Comparison of ENCODE assay signal across 12 mouse cellular contexts in the genomic region with DNA sequence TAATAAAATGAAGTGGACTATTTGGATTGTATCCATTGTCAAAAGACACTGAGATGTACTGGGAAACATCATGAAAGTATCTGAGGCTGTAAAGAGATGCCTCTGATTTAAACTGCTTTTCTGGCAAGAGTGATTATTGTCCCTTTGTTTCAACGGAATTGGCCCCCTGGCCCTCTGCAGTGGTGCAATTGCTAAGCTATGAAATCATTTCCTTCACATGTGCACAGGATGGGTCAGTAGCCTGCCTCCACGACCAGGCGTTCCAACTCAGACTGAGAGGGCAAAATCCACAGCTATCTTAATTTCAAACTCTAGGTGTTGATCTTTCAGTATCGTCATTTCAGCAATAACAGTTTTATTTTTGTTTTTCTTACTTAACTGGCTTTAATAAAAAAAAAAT. TPM values are rescaled to one million over a fixed set of nuclear protein-coding genes. Genes with fewer than 3 reads are reported as not detected.
DNase-seq lines count a peak whose midpoint lies in the region; ATAC-seq lines count a peak whose summit lies in the region.
"Had no signal": no experiment of that assay in that cellular context is flagged by ENCODE, and none has a peak within 500 bp of the region (broad histone marks: within the 10 kb centered on the region; RNA-seq: fewer than 3 reads in every experiment).

No protein-coding gene starts in this region.

- peak overlapping the region; percentile 53 for H3K27ac ChIP-seq in heart, embryonic 13.5 days (replicated peaks)
- H3K27ac ChIP-seq in neural tube, embryonic 15.5 days (replicated peaks), result no peak overlapping the region
- no peak overlapping the region for H3K27ac ChIP-seq in hindbrain, embryonic 16.5 days (ENCODE audit: low read depth, low read length)
- H3K27ac ChIP-seq: forebrain, embryonic 13.5 days; hindbrain, embryonic 10.5 days had no signal

- no peaks in the 10 kb centered on the region for H3K4me1 ChIP-seq in heart, embryonic 13.5 days
- no peaks in the 10 kb centered on the region for H3K4me1 ChIP-seq in neural tube, embryonic 15.5 days
- H3K4me1 ChIP-seq in hindbrain, embryonic 16.5 days (ENCODE audit: control insufficient read depth, insufficient read depth, low read depth, low read length), result no peaks in the 10 kb centered on the region
- H3K4me1 ChIP-seq: forebrain, embryonic 13.5 days; hindbrain, embryonic 10.5 days had no signal

- peak; percentile 11 to 35 for DNase-seq in adrenal gland, adult (ENCODE audit: inconsistent age in 2 of 2, low spot score in 1 of 2)
- DNase-seq in adrenal gland, postnatal 14 days, result no peak
- peak; percentile 10 for DNase-seq in Muller cell, postnatal 12 days (ENCODE audit: inconsistent ontology term)
- DNase-seq in kidney, postnatal 4 days, result peak; percentile 5 to 12
- no peak for DNase-seq in spleen, postnatal 14 days (ENCODE audit: low spot score in 2 of 2)
- DNase-seq: embryo, embryonic 11 days; thymus, postnatal 4 days had no signal

- no peak for ATAC-seq in heart, embryonic 13.5 days (ENCODE audit: extremely low read depth, insufficient number of reproducible peaks, low FRiP score, low TSS enrichment)
- ATAC-seq in neural tube, embryonic 15.5 days (ENCODE audit: low FRiP score), result no peak
- ATAC-seq in hindbrain, embryonic 16.5 days, result no peak
- ATAC-seq: forebrain, embryonic 13.5 days had no signal

- H3K36me3 ChIP-seq in heart, embryonic 13.5 days, result no peaks in the 10 kb centered on the region
- H3K36me3 ChIP-seq in neural tube, embryonic 15.5 days, result no peaks in the 10 kb centered on the region
- H3K36me3 ChIP-seq in hindbrain, embryonic 16.5 days (ENCODE audit: control insufficient read depth, insufficient read depth, low read length), result no peaks in the 10 kb centered on the region
- H3K36me3 ChIP-seq: hindbrain, embryonic 10.5 days had no signal

- no peak overlapping the region for H3K4me2 ChIP-seq in heart, embryonic 13.5 days
- no peak overlapping the region for H3K4me2 ChIP-seq in neural tube, embryonic 15.5 days
- H3K4me2 ChIP-seq in hindbrain, embryonic 16.5 days (ENCODE audit: low read length), result no peak overlapping the region
- H3K4me2 ChIP-seq: forebrain, embryonic 13.5 days had no signal

- no peak overlapping the region for H3K9ac ChIP-seq in heart, embryonic 13.5 days
- no peak overlapping the region for H3K9ac ChIP-seq in neural tube, embryonic 15.5 days (replicated peaks)
- H3K9ac ChIP-seq in hindbrain, embryonic 16.5 days (ENCODE audit: low read depth, low read length), result no peak overlapping the region
- H3K9ac ChIP-seq: forebrain, embryonic 13.5 days had no signal

- no peaks in the 10 kb centered on the region for H3K27me3 ChIP-seq in heart, embryonic 13.5 days (replicated peaks)
- no peaks in the 10 kb centered on the region for H3K27me3 ChIP-seq in neural tube, embryonic 15.5 days (replicated peaks)
- no peaks in the 10 kb centered on the region for H3K27me3 ChIP-seq in hindbrain, embryonic 16.5 days (replicated peaks; ENCODE audit: control insufficient read depth, insufficient read depth, low read length)
- H3K27me3 ChIP-seq: forebrain, embryonic 13.5 days had no signal

- WGBS in heart, embryonic 13.5 days, result 33% methylated on average over 4 of the region's 4 CpGs
- 57% methylated on average over 4 of the region's 4 CpGs for WGBS in neural tube, embryonic 15.5 days
- WGBS in hindbrain, embryonic 16.5 days, result 84% methylated on average over 4 of the region's 4 CpGs

- H3K4me3 ChIP-seq in heart, embryonic 13.5 days, result no peak overlapping the region
- no peak overlapping the region for H3K4me3 ChIP-seq in neural tube, embryonic 15.5 days (replicated peaks)
- no peak overlapping the region for H3K4me3 ChIP-seq in hindbrain, embryonic 16.5 days (ENCODE audit: low read length)
- H3K4me3 ChIP-seq: forebrain, embryonic 13.5 days; hindbrain, embryonic 10.5 days had no signal

- no peaks in the 10 kb centered on the region for H3K9me3 ChIP-seq in heart, embryonic 13.5 days
- no peaks in the 10 kb centered on the region for H3K9me3 ChIP-seq in neural tube, embryonic 15.5 days (replicated peaks)
- no peaks in the 10 kb centered on the region for H3K9me3 ChIP-seq in hindbrain, embryonic 16.5 days (ENCODE audit: control insufficient read depth, low read length)
- H3K9me3 ChIP-seq: forebrain, embryonic 13.5 days; hindbrain, embryonic 10.5 days had no signal

RNA-seq across cellular contexts. Expression of a gene that starts 40.7 kb away (rescaled TPM):
- 2.3 and 3.6 TPM in 2 replicates for total RNA-seq in adrenal gland, postnatal 14 days (2021)
- 2.4 and 3.4 TPM in 2 replicates for polyA plus RNA-seq in heart, embryonic 13.5 days (2015; fragmentation: Nextera tagmentation; extraction: Ambion mirVana)
- polyA plus RNA-seq in neural tube, embryonic 15.5 days (2015; fragmentation: Nextera tagmentation; extraction: Ambion mirVana), result 3.4 and 3.7 TPM in 2 replicates
- polyA plus RNA-seq in hindbrain, embryonic 16.5 days (2015; fragmentation: Nextera tagmentation; extraction: Ambion mirVana), result 3.0 and 3.1 TPM in 2 replicates

RNA-seq across cellular contexts. Expression of a gene that starts 51.1 kb away (rescaled TPM):
- 45.7 and 57.9 TPM in 2 replicates for total RNA-seq in adrenal gland, postnatal 14 days (2021)
- polyA plus RNA-seq in heart, embryonic 13.5 days (2015; fragmentation: Nextera tagmentation; extraction: Ambion mirVana), result 76.1 and 82.0 TPM in 2 replicates
- 46.2 and 87.7 TPM in 2 replicates for polyA plus RNA-seq in neural tube, embryonic 15.5 days (2015; fragmentation: Nextera tagmentation; extraction: Ambion mirVana)
- polyA plus RNA-seq in hindbrain, embryonic 16.5 days (2015; fragmentation: Nextera tagmentation; extraction: Ambion mirVana), result 49.2 and 49.9 TPM in 2 replicates

Comparison
In these comparisons a context has a peak if more than half of its experiments do, and no peak if none do; other contexts are left out.
1. DNase-seq: peak in adrenal gland, adult (2 of 2), Muller cell, postnatal 12 days (single experiment) and kidney, postnatal 4 days (2 of 2); none in adrenal gland, postnatal 14 days (single experiment) and spleen, postnatal 14 days (0 of 2).